ENCODE assay signal across 19 mouse cellular contexts in the genomic region with DNA sequence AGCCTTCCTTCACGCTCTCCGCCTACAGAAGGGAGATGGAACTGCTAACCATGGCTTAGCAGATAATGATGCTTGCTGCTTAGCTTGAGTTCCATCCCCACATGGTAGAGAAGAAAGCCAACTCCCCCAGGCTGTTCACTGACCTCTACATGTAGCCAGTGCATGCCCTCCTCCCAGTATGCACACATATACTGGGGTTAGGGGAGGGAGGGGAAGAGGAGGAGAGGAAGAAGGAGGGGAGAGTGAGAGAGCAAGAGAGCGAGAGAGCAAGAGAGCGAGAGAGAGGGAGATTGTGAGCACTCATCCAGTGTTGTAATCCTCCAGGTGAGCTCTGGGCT.
"Had no signal": no experiment of that assay in that cellular context is flagged by ENCODE, and none has a peak within 500 bp of the region (broad histone marks: within the 10 kb centered on the region; RNA-seq: fewer than 3 reads in every experiment).

No protein-coding gene starts in this region.

- DNase-seq: gastrocnemius, adult 2 months; gastrocnemius, postnatal 10 days; gastrocnemius, postnatal 25 days; heart, postnatal 4 days had no signal

- H3K4me3 ChIP-seq: heart, embryonic 10.5 days; heart, embryonic 12.5 days; hindbrain, embryonic 10.5 days; hindbrain, embryonic 12.5 days; intestine, embryonic 15.5 days; layer of hippocampus, adult 2 months; left cerebral cortex, adult 2 months; limb, embryonic 13.5 days; limb, embryonic 15.5 days; liver, embryonic 12.5 days had no signal

- H3K27ac ChIP-seq: gastrocnemius, adult 2 months; heart, embryonic 10.5 days; hindbrain, embryonic 10.5 days; hindbrain, embryonic 12.5 days; hindbrain, embryonic 14.5 days; intestine, embryonic 15.5 days; layer of hippocampus, adult 2 months; left cerebral cortex, adult 2 months; limb, embryonic 13.5 days; limb, embryonic 15.5 days; liver, embryonic 12.5 days; liver, embryonic 14.5 days had no signal

- H3K4me1 ChIP-seq: intestine, embryonic 15.5 days had no signal

- H3K9me3 ChIP-seq: heart, embryonic 10.5 days; heart, embryonic 12.5 days; hindbrain, embryonic 10.5 days; hindbrain, embryonic 12.5 days; intestine, embryonic 15.5 days; limb, embryonic 13.5 days; limb, embryonic 15.5 days; liver, embryonic 12.5 days had no signal

- H3K36me3 ChIP-seq: heart, embryonic 10.5 days; heart, embryonic 12.5 days; hindbrain, embryonic 10.5 days; hindbrain, embryonic 12.5 days; intestine, embryonic 15.5 days; limb, embryonic 13.5 days; limb, embryonic 15.5 days; liver, embryonic 12.5 days had no signal

- ATAC-seq: hindbrain, embryonic 16.5 days; inflammation-experienced regulatory T-cells, adult 6 months; intestine, embryonic 15.5 days; intestine, postnatal 0 days; liver, embryonic 12.5 days had no signal

- H3K9ac ChIP-seq: heart, embryonic 12.5 days; hindbrain, embryonic 12.5 days; hindbrain, embryonic 14.5 days; intestine, embryonic 15.5 days; limb, embryonic 13.5 days; limb, embryonic 15.5 days; liver, embryonic 12.5 days; liver, embryonic 14.5 days had no signal

- H3K4me2 ChIP-seq: heart, embryonic 12.5 days; hindbrain, embryonic 12.5 days; hindbrain, embryonic 14.5 days; intestine, embryonic 15.5 days; limb, embryonic 13.5 days; limb, embryonic 15.5 days; liver, embryonic 12.5 days had no signal
